9 mouse cellular contexts compared by ENCODE assay signal in genomic region chr11:76363178-76363577, GRCm38 (mm10). TPM values are rescaled to one million over a fixed set of nuclear protein-coding genes. Genes with fewer than 3 reads are reported as not detected.
A peak's percentile ranks its signal among the peaks of the same experiment; 100 is the strongest.
DNase-seq lines count a peak whose midpoint lies in the region; ATAC-seq and TF ChIP-seq lines count a peak whose summit lies in the region.
"Had no signal": no experiment of that assay in that cellular context is flagged by ENCODE, and none has a peak within 500 bp of the region (broad histone marks: within the 10 kb centered on the region; RNA-seq: fewer than 3 reads in every experiment).

No protein-coding gene starts in this region.

- TF ChIP-seq POLR2A in ES-Bruce4 (IDR thresholded peaks at IDR 0.05; ENCODE audit: insufficient read depth, low read length) = no peak

- H3K36me3 ChIP-seq in heart, embryonic 11.5 days (ENCODE audit: control insufficient read depth, insufficient read depth, low read length) = no peaks in the 10 kb centered on the region
- no peaks in the 10 kb centered on the region for H3K36me3 ChIP-seq in ES-Bruce4 (ENCODE audit: control insufficient read depth, insufficient read depth, low read length, poor library complexity, severe bottlenecking)
- H3K36me3 ChIP-seq in embryonic facial prominence, embryonic 10.5 days (replicated peaks) = peaks cover 14% of the 10 kb centered on the region
- H3K36me3 ChIP-seq in limb, embryonic 15.5 days = no peaks in the 10 kb centered on the region; the same call in 1 of the 2 replicates
- H3K36me3 ChIP-seq: liver, embryonic 15.5 days had no signal

- H3K9ac ChIP-seq in heart, embryonic 11.5 days (ENCODE audit: low read depth, low read length) = peak overlapping the region; percentile 39; the same call in 1 of the 2 replicates
- H3K9ac ChIP-seq in ES-Bruce4 (ENCODE audit: low read depth, poor library complexity, severe bottlenecking) = 0 out of 2 replicates have a peak overlapping the region, but pooled peaks have one; percentile 8
- H3K9ac ChIP-seq in limb, embryonic 15.5 days = no peak overlapping the region
- H3K9ac ChIP-seq: liver, embryonic 15.5 days had no signal

- peak overlapping the region; percentile 62 for H3K27ac ChIP-seq in heart, embryonic 11.5 days (ENCODE audit: low read depth, low read length)
- H3K27ac ChIP-seq in ES-Bruce4 (ENCODE audit: insufficient read depth, low read length) = peak overlapping the region; percentile 42
- peak overlapping the region; percentile 77 for H3K27ac ChIP-seq in embryonic facial prominence, embryonic 10.5 days (replicated peaks)
- H3K27ac ChIP-seq in limb, embryonic 15.5 days = 0 out of 2 replicates have a peak overlapping the region, but pooled peaks have one; percentile 50
- H3K27ac ChIP-seq: liver, embryonic 15.5 days had no signal

- ATAC-seq in heart, embryonic 11.5 days (replicated peaks; ENCODE audit: insufficient number of reproducible peaks, low FRiP score, low TSS enrichment) = no peak
- ATAC-seq in limb, embryonic 15.5 days (ENCODE audit: insufficient number of reproducible peaks, low FRiP score, low TSS enrichment, low read depth) = no peak

- TF ChIP-seq CTCF in ES-Bruce4 (IDR thresholded peaks at IDR 0.05; ENCODE audit: low read depth, low read length) = no peak

- WGBS in heart, embryonic 11.5 days (ENCODE audit: insufficient replicate concordance) = 13% methylated on average over 6 of the region's 6 CpGs
- whole genome bisulfite sequencing in embryonic facial prominence, embryonic 10.5 days = 24% methylated on average over 6 of the region's 6 CpGs
- 21% methylated on average over 6 of the region's 6 CpGs for WGBS in limb, embryonic 15.5 days

- no peak for DNase-seq in heart, adult 9 months (ENCODE audit: low spot score in 2 of 2)
- DNase-seq in embryonic facial prominence, embryonic 10.5 days (ENCODE audit: low spot score) = peak; percentile 60
- DNase-seq in yolk sac, embryonic 10.5 days (ENCODE audit: low spot score) = no peak
- no peak for DNase-seq in spleen, postnatal 10 days (ENCODE audit: low spot score in 2 of 2)
- no peak for DNase-seq in cerebellum, adult 9-11 months

- no peak overlapping the region for H3K4me3 ChIP-seq in heart, embryonic 11.5 days (ENCODE audit: low read depth, low read length)
- H3K4me3 ChIP-seq in ES-Bruce4 (ENCODE audit: low read depth, low read length) = no peak overlapping the region
- peak overlapping the region; percentile 23; the same call in 1 of the 2 replicates for H3K4me3 ChIP-seq in embryonic facial prominence, embryonic 10.5 days
- H3K4me3 ChIP-seq in limb, embryonic 15.5 days = no peak overlapping the region
- H3K4me3 ChIP-seq: liver, embryonic 15.5 days had no signal

- peaks cover 41% of the 10 kb centered on the region for H3K4me1 ChIP-seq in heart, embryonic 11.5 days (ENCODE audit: control insufficient read depth, insufficient read depth, low read length)
- H3K4me1 ChIP-seq in ES-Bruce4 (ENCODE audit: control insufficient read depth, insufficient read depth, low read length) = peaks cover 14% of the 10 kb centered on the region
- peaks cover 64% of the 10 kb centered on the region for H3K4me1 ChIP-seq in embryonic facial prominence, embryonic 10.5 days
- H3K4me1 ChIP-seq in limb, embryonic 15.5 days = peaks cover 46% of the 10 kb centered on the region
- H3K4me1 ChIP-seq: liver, embryonic 15.5 days had no signal

- H3K27me3 ChIP-seq in heart, embryonic 11.5 days (ENCODE audit: control insufficient read depth, insufficient read depth, low read length) = no peaks in the 10 kb centered on the region
- no peaks in the 10 kb centered on the region for H3K27me3 ChIP-seq in ES-Bruce4 (ENCODE audit: control insufficient read depth, insufficient read depth, low read length, poor library complexity, severe bottlenecking)
- no peaks in the 10 kb centered on the region for H3K27me3 ChIP-seq in embryonic facial prominence, embryonic 10.5 days (replicated peaks; ENCODE audit: low read depth, poor library complexity, severe bottlenecking)
- H3K27me3 ChIP-seq in limb, embryonic 15.5 days = no peaks in the 10 kb centered on the region
- H3K27me3 ChIP-seq: liver, embryonic 15.5 days had no signal

- H3K4me2 ChIP-seq in heart, embryonic 11.5 days = peak overlapping the region; percentile 34
- no peak overlapping the region for H3K4me2 ChIP-seq in limb, embryonic 15.5 days
- H3K4me2 ChIP-seq: liver, embryonic 15.5 days had no signal

- H3K9me3 ChIP-seq in heart, embryonic 11.5 days (replicated peaks; ENCODE audit: control insufficient read depth, low read length) = no peaks in the 10 kb centered on the region
- H3K9me3 ChIP-seq in ES-Bruce4 (replicated peaks; ENCODE audit: control insufficient read depth, insufficient read depth, low read length, poor library complexity, severe bottlenecking) = no peaks in the 10 kb centered on the region
- H3K9me3 ChIP-seq in embryonic facial prominence, embryonic 10.5 days = no peaks in the 10 kb centered on the region
- no peaks in the 10 kb centered on the region for H3K9me3 ChIP-seq in limb, embryonic 15.5 days
- H3K9me3 ChIP-seq: liver, embryonic 15.5 days had no signal

- 0 out of 2 replicates have a peak, but pooled peaks have one; percentile 46 for TF ChIP-seq EP300 in ES-Bruce4 (IDR thresholded peaks at IDR 0.05; ENCODE audit: insufficient read depth, low read depth, low read length)

RNA-seq across cellular contexts. Expression of gene Nxn, which starts 35.8 kb away (rescaled TPM):
- polyA plus RNA-seq in heart, embryonic 11.5 days (2014; fragmentation: Nextera tagmentation; extraction: Ambion mirVana) = 21.6 and 24.8 TPM in 2 replicates
- polyA plus RNA-seq in ES-Bruce4 (2011; ENCODE audit: insufficient read depth, insufficient read length, low read depth, missing spikeins) = 51.7 and 57.7 TPM in 2 replicates
- polyA plus RNA-seq in embryonic facial prominence, embryonic 10.5 days (2016; fragmentation: Nextera tagmentation; extraction: Ambion mirVana) = 41.1 and 42.0 TPM in 2 replicates
- 48.1 and 60.8 TPM in 2 replicates for polyA plus RNA-seq in limb, embryonic 15.5 days (2015; fragmentation: Nextera tagmentation; extraction: Ambion mirVana)

RNA-seq across cellular contexts. Expression of gene Timm22, which starts 43.6 kb away (rescaled TPM):
- polyA plus RNA-seq in heart, embryonic 11.5 days (2014; fragmentation: Nextera tagmentation; extraction: Ambion mirVana) = 108 and 110 TPM in 2 replicates
- polyA plus RNA-seq in ES-Bruce4 (2011; ENCODE audit: insufficient read depth, insufficient read length, low read depth, missing spikeins) = 16.9 and 19.1 TPM in 2 replicates
- 135 and 144 TPM in 2 replicates for polyA plus RNA-seq in embryonic facial prominence, embryonic 10.5 days (2016; fragmentation: Nextera tagmentation; extraction: Ambion mirVana)
- polyA plus RNA-seq in limb, embryonic 15.5 days (2015; fragmentation: Nextera tagmentation; extraction: Ambion mirVana) = 101 and 107 TPM in 2 replicates
